Mouse (Mus musculus) ES-E14 (cell line): ENCODE measurements at regions not wholly inside any gene's neighbourhood (a gene's known extent, or its start where the extent isn't known, plus 50 kb on each side); places are given as distances from the start of the nearest gene placed in this dataset.

Experiments used
- DNase-seq: peaks from one replicate; pipeline ENCODE4 v3.0.0-alpha.2; 2013; ENCODE audit warnings: low read depth, low spot score
- H3K27ac ChIP-seq: 2 replicates; pipeline ENCODE4 v1.5.1; 2012; ENCODE audit warnings: low read depth, mild to moderate bottlenecking, low read length, moderate library complexity, mixed read lengths; ENCODE audit not compliant: poor library complexity, insufficient read depth, severe bottlenecking
- H3K36me3 ChIP-seq: 2 replicates; pipeline ENCODE4 v1.6.1; 2012; ENCODE audit warnings: mild to moderate bottlenecking, low read length, moderate library complexity, mixed read lengths; ENCODE audit not compliant: control insufficient read depth, poor library complexity, insufficient read depth, severe bottlenecking
- H3K4me1 ChIP-seq, 2 experiments: fragments of 150-350 bp in 1 of 2; sonication (generic) in 1 of 2; 2 replicates each; pipeline ENCODE4 v1.6.1; 2012; ENCODE audit warnings: low read length in 2 of 2, mild to moderate bottlenecking in 1 of 2, mixed read lengths in 1 of 2; ENCODE audit not compliant: control insufficient read depth in 2 of 2, insufficient read depth in 2 of 2, poor library complexity in 1 of 2
- H3K4me3 ChIP-seq, 2 experiments: fragments of 150-350 bp in 1 of 2; sonication (generic) in 1 of 2; 2 replicates each; pipeline ENCODE4 v1.5.1; 2012; ENCODE audit warnings: low read length in 2 of 2, low read depth in 1 of 2, mild to moderate bottlenecking in 1 of 2, mixed read lengths in 1 of 2; ENCODE audit not compliant: insufficient read depth in 1 of 2, poor library complexity in 1 of 2, severe bottlenecking in 1 of 2
- H3K9ac ChIP-seq: 2 replicates; pipeline ENCODE4 v1.6.1; 2012; ENCODE audit warnings: low read depth, mild to moderate bottlenecking, low read length, mixed read lengths; ENCODE audit not compliant: poor library complexity, insufficient read depth, severe bottlenecking
- H3K9me3 ChIP-seq: fragments of 150-350 bp; sonication (generic); 2 replicates; pipeline ENCODE4 v1.6.1; 2012; ENCODE audit warnings: low read depth, mild to moderate bottlenecking, low read length; ENCODE audit not compliant: control insufficient read depth, insufficient read depth
- CHD2 ChIP-seq: IDR thresholded peaks from 2 replicates; pipeline ENCODE4 v1.6.1; 2014; ENCODE audit warnings: mild to moderate bottlenecking, low read depth, low read length, inconsistent platforms
- HCFC1 ChIP-seq: IDR thresholded peaks from 2 replicates; pipeline ENCODE4 v1.6.1; 2012; ENCODE audit warnings: low read length, inconsistent platforms, borderline replicate concordance; ENCODE audit not compliant: insufficient read depth
- MAFK ChIP-seq: IDR thresholded peaks from 2 replicates; pipeline ENCODE4 v1.6.1; 2014; ENCODE audit warnings: mild to moderate bottlenecking, low read depth, low read length, inconsistent platforms; ENCODE audit not compliant: insufficient read depth
- ZC3H11A ChIP-seq: IDR thresholded peaks from 2 replicates; pipeline ENCODE4 v1.6.1; 2012; ENCODE audit warnings: low read depth, mild to moderate bottlenecking, inconsistent platforms, low read length, borderline replicate concordance
- ZNF384 ChIP-seq: IDR thresholded peaks from 2 replicates; pipeline ENCODE4 v1.6.1; 2012; ENCODE audit warnings: low read depth, low read length, inconsistent platforms
- in situ Hi-C, 2 experiments: fragments of 600-800 bp; cut with MboI; formaldehyde crosslinking; loops; one replicate each; pipeline ENCODE4 v1.15.1; 2025; ENCODE audit warnings: low sequenced_read_pairs in 2 of 2, inconsistent platforms in 1 of 2; ENCODE audit not compliant: unreplicated experiment in 2 of 2

GRCm38 (mm10) chr1:108026461-108026860 is 436.7 kb downstream of the Serpinb8 start:
- H3K4me1 ChIP-seq, result no peaks in the 10 kb centered on the region
- in situ Hi-C loops, result no loop called here
- TF ChIP-seq ZC3H11A (no peak), ZNF384 (no peak), MAFK (no peak), CHD2 (no peak), HCFC1 (no peak)
- DNase-seq, result no peak
- H3K27ac ChIP-seq, result no peak overlapping the region
- H3K36me3 ChIP-seq, result no peaks in the 10 kb centered on the region
- H3K9ac ChIP-seq, result no peak overlapping the region
- no peak overlapping the region for H3K4me3 ChIP-seq
- no peaks in the 10 kb centered on the region for H3K9me3 ChIP-seq

- TF ChIP-seq ZC3H11A (no peak), CHD2 (no peak), HCFC1 (no peak), MAFK (no peak), ZNF384 (no peak)
- Histone ChIP-seq H3K4me1 (no peaks in the 10 kb centered on the region), H3K36me3 (no peaks in the 10 kb centered on the region), H3K4me3 (no peak overlapping the region), H3K9ac (no peak overlapping the region), H3K27ac (no peak overlapping the region), H3K9me3 (no peaks in the 10 kb centered on the region)
- in situ Hi-C loops, result no loop called here
- no peak for DNase-seq
These were observed 456.4 kb downstream of the Serpinb8 start for GRCm38 (mm10) chr1:108046194-108046593.

- Histone ChIP-seq H3K4me3 (no peak overlapping the region), H3K4me1 (no peaks in the 10 kb centered on the region), H3K9ac (no peak overlapping the region), H3K9me3 (no peaks in the 10 kb centered on the region), H3K36me3 (no peaks in the 10 kb centered on the region), H3K27ac (no peak overlapping the region)
- DNase-seq, result no peak
- TF ChIP-seq CHD2, result no peak
- no peak for TF ChIP-seq ZNF384
- no peak for TF ChIP-seq ZC3H11A
- no peak for TF ChIP-seq HCFC1
- no peak for TF ChIP-seq MAFK
- in situ Hi-C loops, result no loop called here
These were observed 457.3 kb downstream of the Serpinb8 start for GRCm38 (mm10) chr1:108046857-108047714.

GRCm38 (mm10) chr1:108094622-108095021 is 504.8 kb downstream of the Serpinb8 start:
- H3K4me1 ChIP-seq, result no peaks in the 10 kb centered on the region
- TF ChIP-seq HCFC1, result no peak
- no peak for TF ChIP-seq CHD2
- no peak overlapping the region for H3K27ac ChIP-seq
- H3K9ac ChIP-seq, result no peak overlapping the region
- no peaks in the 10 kb centered on the region for H3K36me3 ChIP-seq
- no peaks in the 10 kb centered on the region for H3K9me3 ChIP-seq
- no peak for DNase-seq
- no peak overlapping the region for H3K4me3 ChIP-seq
- in situ Hi-C loops, result no loop called here

GRCm38 (mm10) chr1:108102607-108103006 is 512.8 kb downstream of the Serpinb8 start:
- Histone ChIP-seq H3K9me3 (no peaks in the 10 kb centered on the region), H3K27ac (no peak overlapping the region), H3K4me1 (no peaks in the 10 kb centered on the region), H3K4me3 (no peak overlapping the region), H3K9ac (no peak overlapping the region), H3K36me3 (no peaks in the 10 kb centered on the region)
- DNase-seq, result no peak
- no peak for TF ChIP-seq HCFC1
- no peak for TF ChIP-seq ZNF384
- TF ChIP-seq MAFK, result no peak
- no peak for TF ChIP-seq ZC3H11A
- TF ChIP-seq CHD2, result no peak
- in situ Hi-C loops, result no loop called here
